Mouse (Mus musculus): ENCODE measurements at regions not wholly inside any gene's neighbourhood (a gene's known extent, or its start where the extent isn't known, plus 50 kb on each side); places are given as distances from the start of the nearest gene placed in this dataset.
"Not testable (repeated sequence)": the region's sequence is repeated elsewhere in the genome, so short reads cannot be mapped to it uniquely, and the experiment has no call there.

GRCm38 (mm10) chr14:76964046-76964445, 72.5 kb upstream of the Ccdc122 start:
- Histone ChIP-seq H3K27ac (replicated peaks; ENCODE audit: low read depth, low read length) (no peak overlapping the region), H3K4me3 (ENCODE audit: insufficient read depth, low read depth, low read length) (no peak overlapping the region), H3K4me1 (ENCODE audit: control insufficient read depth, insufficient read depth, insufficient read length, low read length) (no peaks in the 10 kb centered on the region)

GRCm38 (mm10) chr14:76958875-76959274, 77.7 kb upstream of the Ccdc122 start:
- no peaks in the 10 kb centered on the region for H3K4me1 ChIP-seq (ENCODE audit: control insufficient read depth, insufficient read depth, insufficient read length, low read length)
- H3K4me3 ChIP-seq (ENCODE audit: insufficient read depth, low read depth, low read length), result no peak overlapping the region
- no peak overlapping the region for H3K27ac ChIP-seq (replicated peaks; ENCODE audit: low read depth, low read length)

GRCm38 (mm10) chr14:76957136-76957535, 79.4 kb upstream of the Ccdc122 start:
- H3K4me1 ChIP-seq (ENCODE audit: control insufficient read depth, insufficient read depth, insufficient read length, low read length), result no peaks in the 10 kb centered on the region
- H3K4me3 ChIP-seq (ENCODE audit: insufficient read depth, low read depth, low read length), result no peak overlapping the region
- H3K27ac ChIP-seq (replicated peaks; ENCODE audit: low read depth, low read length), result no peak overlapping the region

GRCm38 (mm10) chr14:76953171-76953570, 83.4 kb upstream of the Ccdc122 start:
- Histone ChIP-seq H3K27ac (replicated peaks; ENCODE audit: low read depth, low read length) (no peak overlapping the region), H3K4me1 (ENCODE audit: control insufficient read depth, insufficient read depth, insufficient read length, low read length) (peaks cover 2% of the 10 kb centered on the region; the same call in 1 of the 2 replicates), H3K4me3 (ENCODE audit: insufficient read depth, low read depth, low read length) (no peak overlapping the region)

GRCm38 (mm10) chr14:76951450-76951849, 85.1 kb upstream of the Ccdc122 start:
- Histone ChIP-seq H3K27ac (replicated peaks; ENCODE audit: low read depth, low read length) (no peak overlapping the region), H3K4me1 (ENCODE audit: control insufficient read depth, insufficient read depth, insufficient read length, low read length) (peaks cover 2% of the 10 kb centered on the region; the same call in 1 of the 2 replicates), H3K4me3 (ENCODE audit: insufficient read depth, low read depth, low read length) (no peak overlapping the region)

- no peak overlapping the region for H3K27ac ChIP-seq (replicated peaks; ENCODE audit: low read depth, low read length)
- peaks cover 2% of the 10 kb centered on the region; the same call in 1 of the 2 replicates for H3K4me1 ChIP-seq (ENCODE audit: control insufficient read depth, insufficient read depth, insufficient read length, low read length)
- H3K4me3 ChIP-seq (ENCODE audit: insufficient read depth, low read depth, low read length), result no peak overlapping the region
These were observed 87.2 kb upstream of the Ccdc122 start for GRCm38 (mm10) chr14:76949388-76949787.

- H3K4me1 ChIP-seq (ENCODE audit: control insufficient read depth, insufficient read depth, insufficient read length, low read length), result peaks cover 2% of the 10 kb centered on the region; the same call in 1 of the 2 replicates
These were observed 87.6 kb upstream of the Ccdc122 start for GRCm38 (mm10) chr14:76948948-76949347.

GRCm38 (mm10) chr14:76948481-76948880, 88.1 kb upstream of the Ccdc122 start:
- no peak overlapping the region for H3K4me3 ChIP-seq (ENCODE audit: insufficient read depth, low read depth, low read length)
- no peak overlapping the region for H3K27ac ChIP-seq (replicated peaks; ENCODE audit: low read depth, low read length)
- peaks cover 2% of the 10 kb centered on the region; the same call in 1 of the 2 replicates for H3K4me1 ChIP-seq (ENCODE audit: control insufficient read depth, insufficient read depth, insufficient read length, low read length)

More at GRCm38 (mm10) chr14:76948948-76949347, 87.6 kb upstream of the Ccdc122 start:
- Histone ChIP-seq H3K4me3 (ENCODE audit: insufficient read depth, low read depth, low read length) (no peak overlapping the region), H3K27ac (replicated peaks; ENCODE audit: low read depth, low read length) (no peak overlapping the region)

- Histone ChIP-seq H3K27ac (replicated peaks; ENCODE audit: low read depth, low read length) (no peak overlapping the region), H3K4me3 (ENCODE audit: insufficient read depth, low read depth, low read length) (no peak overlapping the region), H3K4me1 (ENCODE audit: control insufficient read depth, insufficient read depth, insufficient read length, low read length) (peaks cover 2% of the 10 kb centered on the region; the same call in 1 of the 2 replicates)
These were observed 89.4 kb upstream of the Ccdc122 start for GRCm38 (mm10) chr14:76947148-76947547.

- no peak overlapping the region for H3K4me3 ChIP-seq (ENCODE audit: insufficient read depth, low read depth, low read length)
- no peak overlapping the region for H3K27ac ChIP-seq (replicated peaks; ENCODE audit: low read depth, low read length)
- H3K4me1 ChIP-seq (ENCODE audit: control insufficient read depth, insufficient read depth, insufficient read length, low read length), result peaks cover 2% of the 10 kb centered on the region; the same call in 1 of the 2 replicates
These were observed 90.9 kb upstream of the Ccdc122 start for GRCm38 (mm10) chr14:76945626-76946025.

GRCm38 (mm10) chr14:76941474-76942212, 94.9 kb upstream of the Ccdc122 start:
- Histone ChIP-seq H3K4me1 (ENCODE audit: control insufficient read depth, insufficient read depth, insufficient read length, low read length) (no peaks in the 10 kb centered on the region), H3K27ac (replicated peaks; ENCODE audit: low read depth, low read length) (no peak overlapping the region), H3K4me3 (ENCODE audit: insufficient read depth, low read depth, low read length) (no peak overlapping the region)

- H3K4me3 ChIP-seq (ENCODE audit: insufficient read depth, low read depth, low read length), result no peak overlapping the region
- H3K27ac ChIP-seq (replicated peaks; ENCODE audit: low read depth, low read length), result no peak overlapping the region
- H3K4me1 ChIP-seq (ENCODE audit: control insufficient read depth, insufficient read depth, insufficient read length, low read length), result no peaks in the 10 kb centered on the region
These were observed 96.1 kb upstream of the Ccdc122 start for GRCm38 (mm10) chr14:76940507-76940906.

- H3K27ac ChIP-seq (replicated peaks; ENCODE audit: low read depth, low read length), result no peak overlapping the region
- no peak overlapping the region for H3K4me3 ChIP-seq (ENCODE audit: insufficient read depth, low read depth, low read length)
- no peaks in the 10 kb centered on the region for H3K4me1 ChIP-seq (ENCODE audit: control insufficient read depth, insufficient read depth, insufficient read length, low read length)
These were observed 99.9 kb upstream of the Ccdc122 start for GRCm38 (mm10) chr14:76936671-76937070.

- not testable (repeated sequence) for H3K4me1 ChIP-seq (ENCODE audit: control insufficient read depth, insufficient read depth, insufficient read length, low read length); H3K4me3 ChIP-seq (ENCODE audit: insufficient read depth, low read depth, low read length); H3K27ac ChIP-seq (replicated peaks; ENCODE audit: low read depth, low read length)
These were observed 100.5 kb upstream of the Ccdc122 start for GRCm38 (mm10) chr14:76936051-76936450.

GRCm38 (mm10) chr14:76935453-76935852, 101.1 kb upstream of the Ccdc122 start:
- Histone ChIP-seq H3K4me3 (ENCODE audit: insufficient read depth, low read depth, low read length) (no peak overlapping the region), H3K27ac (replicated peaks; ENCODE audit: low read depth, low read length) (no peak overlapping the region)

GRCm38 (mm10) chr14:76932890-76933289, 103.7 kb upstream of the Ccdc122 start:
- no peaks in the 10 kb centered on the region for H3K4me1 ChIP-seq (ENCODE audit: control insufficient read depth, insufficient read depth, insufficient read length, low read length)

More at GRCm38 (mm10) chr14:76935453-76935852, 101.1 kb upstream of the Ccdc122 start:
- H3K4me1 ChIP-seq (ENCODE audit: control insufficient read depth, insufficient read depth, insufficient read length, low read length), result no peaks in the 10 kb centered on the region

More at GRCm38 (mm10) chr14:76932890-76933289, 103.7 kb upstream of the Ccdc122 start:
- Histone ChIP-seq H3K4me3 (ENCODE audit: insufficient read depth, low read depth, low read length) (no peak overlapping the region), H3K27ac (replicated peaks; ENCODE audit: low read depth, low read length) (no peak overlapping the region)

All from brown adipose tissue, adult 24 weeks (tissue).